In the genomic region with DNA sequence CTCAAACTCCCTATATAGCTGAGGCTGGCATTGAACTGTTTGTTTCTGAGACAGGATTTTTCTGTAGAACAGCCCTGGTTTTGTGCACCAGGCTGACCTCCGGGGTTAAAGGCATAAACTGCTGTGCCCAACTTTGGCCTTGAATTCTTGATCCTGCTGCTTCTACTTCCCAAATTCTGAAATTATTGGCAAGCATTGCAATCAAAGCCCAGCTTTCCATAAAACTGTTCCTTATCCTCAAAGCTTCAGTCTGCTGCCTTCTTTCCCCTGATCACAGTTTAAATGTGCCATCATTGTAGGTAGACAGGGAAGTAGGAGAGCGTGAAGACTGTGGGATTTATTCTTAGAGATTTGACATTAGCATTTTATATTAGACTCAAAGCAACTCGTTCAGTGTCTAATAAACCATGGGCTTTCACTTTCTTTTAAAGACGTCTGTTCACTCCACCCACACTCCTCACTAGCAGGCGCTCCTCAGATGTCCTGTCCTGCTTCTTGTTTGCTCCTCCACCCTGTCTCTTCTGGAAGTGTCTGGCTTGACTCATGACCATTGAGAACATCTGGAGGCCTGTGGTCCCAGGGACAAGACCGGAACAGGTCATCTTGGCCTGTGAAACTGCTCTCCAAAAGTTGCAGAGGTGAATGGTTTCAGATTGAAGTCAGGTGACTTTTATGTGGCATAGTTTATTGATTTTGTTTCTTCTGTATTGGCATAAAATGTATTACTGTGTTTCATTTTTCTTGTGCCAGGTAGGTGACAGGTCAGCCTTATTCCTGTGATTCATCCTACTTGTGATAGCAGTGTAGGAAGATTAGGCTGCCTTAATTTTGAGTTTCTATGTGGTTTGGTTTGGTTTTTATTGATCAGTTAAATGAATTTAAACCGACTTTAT, we compare ENCODE assay signal across 10 mouse cellular contexts. TPM values are rescaled to one million over a fixed set of nuclear protein-coding genes. Genes with fewer than 3 reads are reported as not detected.
DNase-seq lines count a peak whose midpoint lies in the region; ATAC-seq and TF ChIP-seq lines count a peak whose summit lies in the region.
"Had no signal": no experiment of that assay in that cellular context is flagged by ENCODE, and none has a peak within 500 bp of the region (broad histone marks: within the 10 kb centered on the region; RNA-seq: fewer than 3 reads in every experiment).

No protein-coding gene starts in this region.

- TF ChIP-seq RAD21 in CH12.LX (IDR thresholded peaks at IDR 0.05; ENCODE audit: low read depth, low read length): no peak

- TF ChIP-seq EP300 in CH12.LX (IDR thresholded peaks at IDR 0.05; ENCODE audit: low read length): no peak
- TF ChIP-seq EP300 in liver, embryonic 14.5 days (IDR thresholded peaks at IDR 0.05; ENCODE audit: low read depth): no peak

- H3K4me2 ChIP-seq in CH12.LX (ENCODE audit: insufficient read depth, low read depth, poor library complexity, severe bottlenecking): peak overlapping the region; percentile 85; the same call in 1 of the 2 replicates
- peak overlapping the region; percentile 88 for H3K4me2 ChIP-seq in forebrain, postnatal 0 days (ENCODE audit: low read depth)
- peak overlapping the region; percentile 97 for H3K4me2 ChIP-seq in liver, embryonic 14.5 days (ENCODE audit: low read depth)

- TF ChIP-seq POLR2A in CH12.LX (IDR thresholded peaks at IDR 0.05; ENCODE audit: low read depth, low read length): no peak

- in situ Hi-C loops in CH12.LX (cut with MboI; ENCODE audit: low pct_ligation_motif_present, low pct_unique_long_range_greater_than_20kb, low sequenced_read_pairs): loop anchor here (25.0 kb wide), 1 partner anchor 1361 kb away; no protein-coding TSS in a partner anchor

- peak; percentile 11 for DNase-seq in adrenal gland, adult 2 months
- no peak for DNase-seq in adrenal gland, postnatal 36 days
- no peak for DNase-seq in CH12.LX (ENCODE audit: extremely low read depth)
- DNase-seq in forebrain, postnatal 0 days: no peak
- DNase-seq in liver, embryonic 14.5 days (ENCODE audit: low read depth in 3 of 3, low spot score in 3 of 3): no peak
- no peak for DNase-seq in frontal cortex, postnatal 36 days (ENCODE audit: low spot score in 2 of 2)
- no peak for DNase-seq in testis, postnatal 14 days (ENCODE audit: low spot score)
- DNase-seq in cerebellum, adult 8-10 months: no peak
- DNase-seq: B cell, adult 2 months; lung, postnatal 14 days had no signal

- H3K9me3 ChIP-seq in CH12.LX (replicated peaks; ENCODE audit: low read length): no peaks in the 10 kb centered on the region
- no peaks in the 10 kb centered on the region for H3K9me3 ChIP-seq in forebrain, postnatal 0 days (ENCODE audit: low read length)
- H3K9me3 ChIP-seq in liver, embryonic 14.5 days (ENCODE audit: control insufficient read depth, low read length): no peaks in the 10 kb centered on the region

- ATAC-seq in forebrain, postnatal 0 days: no peak
- ATAC-seq in liver, embryonic 14.5 days (ENCODE audit: insufficient read depth): no peak

- H3K4me3 ChIP-seq in CH12.LX (replicated peaks in 1 of 3; ENCODE audit: low read depth in 2 of 3, low read length in 2 of 3, poor library complexity in 1 of 3): no peak overlapping the region
- H3K4me3 ChIP-seq in forebrain, postnatal 0 days (ENCODE audit: low read depth, low read length): peak overlapping the region; percentile 99; the same call in 1 of the 2 replicates
- peak overlapping the region in 1 of 2 experiments; percentile 93; a peak in 1 of 4 replicates for H3K4me3 ChIP-seq in liver, embryonic 14.5 days (ENCODE audit: insufficient read depth in 1 of 2, low read depth in 2 of 2, low read length in 2 of 2)

- no peak overlapping the region for H3K27ac ChIP-seq in CH12.LX (ENCODE audit: insufficient read depth, low read depth)
- no peak overlapping the region for H3K27ac ChIP-seq in forebrain, postnatal 0 days (ENCODE audit: low read depth, low read length)
- no peak overlapping the region for H3K27ac ChIP-seq in liver, embryonic 14.5 days

- H3K9ac ChIP-seq in CH12.LX (ENCODE audit: insufficient read depth, low read depth): no peak overlapping the region
- no peak overlapping the region for H3K9ac ChIP-seq in forebrain, postnatal 0 days
- H3K9ac ChIP-seq in liver, embryonic 14.5 days (replicated peaks): no peak overlapping the region; the same call in none of the 2 replicates

- H3K79me2 ChIP-seq in CH12.LX (replicated peaks; ENCODE audit: control insufficient read depth, extremely low read depth, insufficient read depth, poor library complexity, severe bottlenecking): peaks cover 25% of the 10 kb centered on the region

- peaks cover 12 to 33% of the 10 kb centered on the region in 2 experiments for H3K4me1 ChIP-seq in CH12.LX (ENCODE audit: control insufficient read depth in 1 of 2, insufficient read depth in 2 of 2)
- peaks cover 30% of the 10 kb centered on the region for H3K4me1 ChIP-seq in forebrain, postnatal 0 days (ENCODE audit: insufficient read depth)
- H3K4me1 ChIP-seq in liver, embryonic 14.5 days (replicated peaks; ENCODE audit: control insufficient read depth in 2 of 2, insufficient read depth in 2 of 2, low read length in 1 of 2): peaks cover 13 to 21% of the 10 kb centered on the region in 2 experiments

- WGBS in forebrain, postnatal 0 days: 71% methylated on average over 7 of the region's 7 CpGs
- WGBS in liver, embryonic 14.5 days (ENCODE audit: insufficient replicate concordance): 75% methylated on average over 7 of the region's 7 CpGs

- H3K36me3 ChIP-seq in CH12.LX (replicated peaks in 1 of 2; ENCODE audit: control insufficient read depth in 1 of 2, insufficient read depth in 1 of 2, low read length in 1 of 2): peaks cover 14 to 47% of the 10 kb centered on the region in 2 experiments
- peaks cover 28% of the 10 kb centered on the region for H3K36me3 ChIP-seq in forebrain, postnatal 0 days (ENCODE audit: insufficient read depth)
- H3K36me3 ChIP-seq in liver, embryonic 14.5 days (replicated peaks; ENCODE audit: control insufficient read depth, insufficient read depth, low read depth): peaks cover 16% of the 10 kb centered on the region

- TF ChIP-seq CTCF in CH12.LX (conservative IDR thresholded peaks at IDR 0.05 in 1 of 2, IDR thresholded peaks at IDR 0.05 in 1 of 2; ENCODE audit: low read depth in 2 of 2, low read length in 2 of 2): no peak
- no peak for TF ChIP-seq CTCF in forebrain, postnatal 0 days (IDR thresholded peaks at IDR 0.05; ENCODE audit: low read depth)
- no peak for TF ChIP-seq CTCF in liver, embryonic 14.5 days (IDR thresholded peaks at IDR 0.05; ENCODE audit: low read depth)

- dilution Hi-C loops in CH12.LX (cut with MboI; ENCODE audit: extremely low pct_ligation_motif_present, extremely low pct_unique_long_range_greater_than_20kb, low sequenced_read_pairs): no loop called here

- no peaks in the 10 kb centered on the region for H3K27me3 ChIP-seq in CH12.LX (replicated peaks)
- H3K27me3 ChIP-seq in forebrain, postnatal 0 days (ENCODE audit: insufficient read depth, low read length): no peaks in the 10 kb centered on the region
- H3K27me3 ChIP-seq in liver, embryonic 14.5 days (ENCODE audit: control insufficient read depth, insufficient read depth, low read length): no peaks in the 10 kb centered on the region

TF ChIP-seq in CH12.LX, 34 proteins besides CTCF, POLR2A, EP300 and RAD21:
- TF ChIP-seq MXI1 (IDR thresholded peaks at IDR 0.05; ENCODE audit: low read depth, low read length) (no peak), KAT2A (IDR thresholded peaks at IDR 0.05; ENCODE audit: insufficient replicate concordance, low read length) (no peak), SIN3A (IDR thresholded peaks at IDR 0.05; ENCODE audit: low read length) (no peak), CHD1 (IDR thresholded peaks at IDR 0.05; ENCODE audit: low read depth, low read length) (no peak), USF2 (conservative IDR thresholded peaks at IDR 0.05; ENCODE audit: low read depth, low read length) (no peak), NRF1 (IDR thresholded peaks at IDR 0.05; ENCODE audit: low read depth, low read length) (no peak), PAX5 (IDR thresholded peaks at IDR 0.05; ENCODE audit: low read length) (no peak), MYC (IDR thresholded peaks at IDR 0.05; ENCODE audit: low read depth, low read length) (no peak), RCOR1 (conservative IDR thresholded peaks at IDR 0.05; ENCODE audit: low read depth, low read length) (no peak), E2F4 (IDR thresholded peaks at IDR 0.05; ENCODE audit: insufficient replicate concordance, low read depth, low read length) (no peak)
TF ChIP-seq in CH12.LX: peak in this region for 0.

RNA-seq across cellular contexts. Expression of a gene that starts 2.2 kb away (rescaled TPM):
- total RNA-seq in adrenal gland, adult 2 months (2021): 10 to 100 TPM; 19.9 to 30.5 TPM
- polyA plus RNA-seq in adrenal gland, adult 2 months (2012; rRNA removed): 70.2 and 70.3 TPM in 2 replicates
- 10 to 100 TPM; 18.8 to 23.7 TPM for total RNA-seq in adrenal gland, postnatal 36 days (2021)
- total RNA-seq in CH12.LX (2012; rRNA removed): 3.6 and 5.1 TPM in 2 replicates
- 3.2 and 4.2 TPM in 2 replicates for total RNA-seq in CH12.LX (2014; rRNA removed)
- 5.2 and 6.6 TPM in 2 replicates for polyA plus RNA-seq in CH12.LX (2012; ENCODE audit: insufficient read length, low read depth)
- 34.8 and 35.1 TPM in 2 replicates for total RNA-seq in forebrain, postnatal 0 days (2014; rRNA removed)
- 31.9 and 34.1 TPM in 2 replicates for polyA plus RNA-seq in forebrain, postnatal 0 days (2015; fragmentation: Nextera tagmentation; extraction: Ambion mirVana)
- 6.3 and 7.0 TPM in 2 replicates for polyA plus RNA-seq in liver, embryonic 14.5 days (2012; rRNA removed)
- 1.9 and 2.3 TPM in 2 replicates for polyA plus RNA-seq in liver, embryonic 14.5 days (2014; fragmentation: Nextera tagmentation; extraction: Ambion mirVana)

RNA-seq across cellular contexts. Expression of a gene that starts 2.4 kb away (rescaled TPM):
- total RNA-seq in adrenal gland, adult 2 months (2021): 10 to 100 TPM; 64.4 to 70.4 TPM
- polyA plus RNA-seq in adrenal gland, adult 2 months (2012; rRNA removed): 19.0 and 19.4 TPM in 2 replicates
- total RNA-seq in adrenal gland, postnatal 36 days (2021): 10 to 100 TPM; 70.4 to 77.9 TPM
- total RNA-seq in CH12.LX (2012; rRNA removed): 24.3 and 28.9 TPM in 2 replicates
- total RNA-seq in CH12.LX (2014; rRNA removed): 54.1 and 56.3 TPM in 2 replicates
- 39.6 and 46.0 TPM in 2 replicates for polyA plus RNA-seq in CH12.LX (2012; ENCODE audit: insufficient read length, low read depth)
- total RNA-seq in forebrain, postnatal 0 days (2014; rRNA removed): 115 TPM in 2 replicates
- polyA plus RNA-seq in forebrain, postnatal 0 days (2015; fragmentation: Nextera tagmentation; extraction: Ambion mirVana): 90.3 and 99.4 TPM in 2 replicates
- polyA plus RNA-seq in liver, embryonic 14.5 days (2012; rRNA removed): 9.2 and 13.9 TPM in 2 replicates
- 14.2 and 18.3 TPM in 2 replicates for polyA plus RNA-seq in liver, embryonic 14.5 days (2014; fragmentation: Nextera tagmentation; extraction: Ambion mirVana)
